Mouse (Mus musculus) embryonic facial prominence, embryonic 11.5 days (tissue): ENCODE data around the gene Mars. TPM values are rescaled to one million over a fixed set of nuclear protein-coding genes. Genes with fewer than 3 reads are reported as not detected.

Source experiments
- ATAC-seq: fragments of 200-750 bp; cut with Nextera tagmentation; replicated peaks from 2 replicates; pipeline ENCODE4 v1.8.0; 2017; ENCODE audit warnings: low read depth; ENCODE audit not compliant: insufficient number of reproducible peaks, low FRiP score, low TSS enrichment
- DNase-seq: peaks from one replicate; pipeline ENCODE4 v3.0.0-alpha.2; 2015; ENCODE audit warnings: low spot score
- H3K27ac ChIP-seq: fragments of 300-500 bp; sonication (generic); replicated peaks from 2 replicates; pipeline ENCODE4 v1.5.1; 2014; ENCODE audit warnings: mild to moderate bottlenecking, low read depth, low read length, control low read depth
- H3K27me3 ChIP-seq: fragments of 300-500 bp; sonication (generic); 2 replicates; pipeline ENCODE4 v1.6.1; 2014; ENCODE audit warnings: mild to moderate bottlenecking, low read length, moderate library complexity, mixed read lengths; ENCODE audit not compliant: control insufficient read depth, insufficient read depth
- H3K36me3 ChIP-seq: fragments of 300-500 bp; sonication (generic); replicated peaks from 2 replicates; pipeline ENCODE4 v1.6.1; 2014; ENCODE audit warnings: low read depth, mild to moderate bottlenecking, low read length, moderate library complexity, mixed read lengths; ENCODE audit not compliant: control insufficient read depth, insufficient read depth
- H3K4me1 ChIP-seq: fragments of 300-500 bp; sonication (generic); 2 replicates; pipeline ENCODE4 v1.6.1; 2014; ENCODE audit warnings: low read length, mixed read lengths; ENCODE audit not compliant: control insufficient read depth, insufficient read depth
- H3K4me2 ChIP-seq: fragments of 300-500 bp; sonication (generic); 2 replicates; pipeline ENCODE4 v1.6.1; 2014; ENCODE audit warnings: low read depth, mild to moderate bottlenecking, control low read depth, low read length, moderate library complexity
- H3K4me3 ChIP-seq: fragments of 300-500 bp; sonication (generic); 2 replicates; pipeline ENCODE4 v1.5.1; 2014; ENCODE audit warnings: low read depth, low read length, control low read depth
- H3K9ac ChIP-seq: fragments of 300-500 bp; sonication (generic); replicated peaks from 2 replicates; pipeline ENCODE4 v1.6.1; 2014; ENCODE audit warnings: mild to moderate bottlenecking, control low read depth, low read length
- H3K9me3 ChIP-seq: fragments of 300-500 bp; sonication (generic); replicated peaks from 2 replicates; pipeline ENCODE4 v1.6.1; 2016; ENCODE audit warnings: mild to moderate bottlenecking, low read length, inconsistent platforms, mixed read lengths; ENCODE audit not compliant: control insufficient read depth
- WGBS: fragments of 180-500 bp; shearing (Covaris S2); extraction: QIAGEN DNeasy Blood & Tissue Kit; methylation state at CpG from one replicate; pipeline ENCODE4 v1.1.7; 2014; 5-methylcytosine and 5-hydroxymethylcytosine counted together
- polyA plus RNA-seq: library from polyadenylated mRNA; unstranded; fragments of >200 nt; fragmentation: Nextera tagmentation; extraction: Ambion mirVana; gene quantifications from 2 replicates; pipeline ENCODE4 v1.2.1, GENCODE M21; 2014

The Mars gene
- polyA plus RNA-seq, 1 experiment from 2014 or later, result 179 TPM

DNA sequence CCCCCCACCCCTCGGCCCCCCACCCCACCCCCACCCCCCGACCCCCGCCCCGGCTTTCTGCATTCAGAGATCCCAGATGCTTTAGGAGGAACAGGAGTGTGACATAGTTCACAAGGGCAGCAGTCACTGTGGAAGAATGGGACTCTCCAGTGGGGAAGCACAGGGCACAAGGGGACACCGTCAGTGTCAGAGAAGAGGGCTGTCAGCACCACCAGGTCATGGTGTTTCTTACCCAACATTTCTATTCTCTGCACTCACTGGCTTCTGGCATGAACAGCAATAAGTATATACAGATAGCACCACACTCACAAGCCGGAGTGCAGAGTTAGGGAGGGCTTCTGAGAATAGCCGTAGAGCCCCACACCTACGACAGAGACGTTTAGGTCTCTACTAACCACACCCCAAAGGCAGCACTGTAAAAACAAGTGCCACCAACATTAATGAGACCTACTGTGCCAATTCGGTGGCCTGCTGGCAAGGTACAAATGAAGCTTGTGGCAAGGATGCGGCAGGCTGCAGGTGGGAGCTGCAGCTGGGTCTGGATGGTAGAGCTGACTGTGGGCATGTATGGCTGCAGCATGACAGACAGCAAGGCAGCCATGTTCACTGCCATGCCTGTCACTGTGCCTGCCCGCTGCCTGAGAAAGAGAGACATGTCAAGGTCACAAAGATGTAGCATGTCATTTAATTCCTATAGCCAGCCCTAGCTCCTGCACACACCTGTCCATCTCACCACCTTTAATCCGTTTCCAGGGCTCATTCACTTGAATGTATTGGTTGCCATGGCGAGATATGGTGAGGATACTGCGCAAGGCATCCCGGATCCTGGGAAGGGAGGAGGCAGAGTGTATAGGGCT, 14.3 kb downstream of the Mars start:
- H3K9ac ChIP-seq, result no peak overlapping the region
- no peak overlapping the region for H3K4me3 ChIP-seq
- H3K9me3 ChIP-seq, result no peaks in the 10 kb centered on the region
- DNase-seq (no peak), ATAC-seq (no peak)
- H3K36me3 ChIP-seq, result peaks cover 32% of the 10 kb centered on the region
- H3K27ac ChIP-seq, result no peak overlapping the region
- 90% methylated on average over 16 of the region's 16 CpGs for WGBS
- no peaks in the 10 kb centered on the region for H3K27me3 ChIP-seq
- H3K4me1 ChIP-seq, result no peaks in the 10 kb centered on the region
- no peak overlapping the region for H3K4me2 ChIP-seq

DNA sequence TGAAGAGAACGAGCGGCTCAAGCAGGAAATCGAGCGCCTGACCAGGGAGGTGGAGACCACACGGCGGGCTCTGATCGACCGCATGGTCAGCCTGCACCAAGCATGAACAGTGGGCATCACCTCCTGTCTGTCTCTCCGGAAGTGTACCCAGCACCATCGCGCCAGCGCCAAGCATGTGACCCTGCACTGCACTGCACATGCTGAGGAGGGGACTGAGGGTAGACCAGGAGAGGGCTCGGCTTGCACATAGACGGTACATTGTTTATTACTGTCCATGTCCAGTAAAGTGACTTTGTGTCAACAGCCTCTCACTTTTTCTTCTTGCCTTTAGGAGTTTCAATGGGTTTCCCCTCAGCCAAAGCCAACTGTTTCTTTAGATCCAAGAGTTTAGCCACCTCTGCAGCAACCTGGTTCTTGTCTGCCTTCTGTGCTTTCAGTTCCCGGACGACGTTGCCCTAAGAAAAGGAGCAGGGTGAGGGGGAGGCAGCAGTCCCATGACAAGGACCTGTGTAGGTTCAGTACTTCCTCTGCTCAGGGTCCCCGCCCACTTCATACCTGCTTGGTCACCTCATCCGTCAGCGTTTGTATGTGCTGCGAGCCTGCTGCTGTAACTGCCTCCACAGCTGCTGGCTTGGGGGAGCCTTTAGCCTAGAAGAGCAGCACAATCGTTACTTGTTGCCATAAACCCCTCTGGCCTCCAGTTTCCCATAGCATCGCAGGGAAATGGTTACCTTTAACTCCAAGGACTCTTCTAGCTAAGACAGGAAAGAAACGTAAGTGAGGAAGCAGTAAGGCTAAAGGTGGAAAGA, 15.4 kb downstream of the Mars start:
- no peaks in the 10 kb centered on the region for H3K9me3 ChIP-seq
- no peak overlapping the region for H3K9ac ChIP-seq
- DNase-seq (no peak), ATAC-seq (no peak)
- H3K27me3 ChIP-seq, result no peaks in the 10 kb centered on the region
- H3K4me3 ChIP-seq, result no peak overlapping the region
- H3K4me1 ChIP-seq, result no peaks in the 10 kb centered on the region
- no peak overlapping the region for H3K4me2 ChIP-seq
- peaks cover 29% of the 10 kb centered on the region for H3K36me3 ChIP-seq
- WGBS, result 93% methylated on average over 24 of the region's 24 CpGs
- no peak overlapping the region for H3K27ac ChIP-seq

DNA sequence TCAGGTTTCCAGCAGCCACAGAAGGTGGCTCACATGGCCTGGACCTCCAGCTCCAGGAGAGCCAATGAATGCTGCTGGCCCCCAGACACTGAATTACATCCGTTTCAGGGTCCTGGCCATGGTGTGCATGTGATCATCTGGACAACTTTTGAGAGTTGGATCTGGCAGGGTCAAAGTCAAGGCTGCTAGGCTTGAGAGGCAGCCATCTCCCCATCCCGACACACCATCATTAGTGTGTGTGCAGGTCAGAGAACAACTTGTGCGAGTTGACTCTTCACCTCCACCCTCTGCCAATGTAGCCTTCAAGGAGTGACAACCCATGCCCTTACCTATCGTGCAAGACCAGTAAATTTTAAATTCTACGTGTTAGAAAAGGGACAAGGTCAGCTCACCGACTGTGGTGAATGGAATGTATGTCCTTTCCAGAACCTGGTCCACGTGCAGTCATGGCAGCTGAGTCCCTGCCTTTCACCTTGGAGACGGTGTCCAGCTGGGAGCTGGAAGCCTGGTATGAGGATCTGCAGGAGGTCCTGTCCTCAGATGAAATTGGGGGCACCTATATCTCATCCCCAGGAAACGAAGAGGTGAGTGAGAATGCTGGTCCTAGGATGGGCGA, 16.6 kb downstream of the Mars start:
- no peak overlapping the region for H3K4me3 ChIP-seq
- no peaks in the 10 kb centered on the region for H3K9me3 ChIP-seq
- H3K27ac ChIP-seq, result no peak overlapping the region
- WGBS, result 91% methylated on average over 10 of the region's 10 CpGs
- no peak overlapping the region for H3K4me2 ChIP-seq
- no peak for DNase-seq
- no peaks in the 10 kb centered on the region for H3K4me1 ChIP-seq
- ATAC-seq, result no peak
- no peaks in the 10 kb centered on the region for H3K27me3 ChIP-seq
- no peak overlapping the region for H3K9ac ChIP-seq
- peaks cover 29% of the 10 kb centered on the region for H3K36me3 ChIP-seq

DNA sequence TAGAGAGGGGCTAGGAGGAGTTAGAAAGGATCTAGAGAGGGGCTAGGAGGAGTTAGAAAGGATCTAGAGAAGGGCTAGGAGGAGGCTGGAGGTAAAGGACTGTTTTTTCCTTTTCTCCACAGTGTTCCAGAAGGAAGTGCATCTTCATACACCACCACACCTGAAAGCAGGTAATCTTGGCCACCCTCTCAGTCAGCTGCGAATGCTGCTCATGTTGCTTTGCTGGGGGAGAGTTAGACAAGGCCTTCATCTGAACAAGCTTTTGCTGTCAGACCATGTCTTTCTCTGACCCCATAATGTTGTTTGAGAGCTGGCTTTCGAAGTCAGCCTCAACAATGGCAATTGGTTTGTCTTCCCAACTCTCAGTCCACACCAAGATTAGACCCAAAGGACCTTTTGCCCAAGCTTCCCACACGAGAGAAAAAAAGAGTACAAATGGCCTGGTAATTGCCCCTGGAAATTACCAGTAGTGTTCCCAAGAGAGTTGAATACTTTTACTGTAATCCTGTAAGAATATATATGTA, 17.9 kb downstream of the Mars start:
- Histone ChIP-seq H3K36me3 (peaks cover 29% of the 10 kb centered on the region), H3K4me2 (no peak overlapping the region), H3K4me3 (no peak overlapping the region), H3K9ac (no peak overlapping the region), H3K9me3 (no peaks in the 10 kb centered on the region), H3K27ac (no peak overlapping the region), H3K4me1 (no peaks in the 10 kb centered on the region; the same call in 1 of the 2 replicates), H3K27me3 (no peaks in the 10 kb centered on the region)
- DNase-seq (no peak), ATAC-seq (no peak)
- WGBS, result 86% methylated on average over 3 of the region's 3 CpGs

DNA sequence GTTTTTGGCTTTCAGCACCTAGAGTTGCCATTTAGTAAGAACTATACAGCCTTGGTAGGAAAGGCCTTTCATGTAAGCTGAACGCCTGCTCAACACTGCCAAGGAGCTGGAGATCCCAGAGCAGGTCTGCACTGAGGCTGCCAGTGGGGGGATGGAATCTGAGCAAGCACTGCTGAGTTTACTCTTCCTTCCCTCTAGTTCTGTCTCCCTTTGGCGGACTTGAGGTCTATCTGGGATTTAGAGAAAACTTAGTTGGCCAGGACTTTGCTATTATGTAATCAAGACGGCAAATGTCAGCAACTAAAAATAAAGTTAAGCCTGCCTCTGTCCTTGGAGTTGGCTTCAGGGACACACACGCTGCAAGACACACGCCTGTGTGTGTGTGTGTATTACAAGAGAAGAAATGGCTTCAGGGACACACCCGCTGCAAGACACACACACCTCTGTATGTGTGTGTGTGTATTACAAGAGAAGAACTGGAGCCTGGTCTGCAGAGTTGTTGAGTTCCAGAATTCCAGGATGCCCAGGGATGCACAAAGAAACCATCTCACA, 18.5 kb downstream of the Mars start:
- ATAC-seq (no peak), DNase-seq (no peak)
- Histone ChIP-seq H3K4me2 (no peak overlapping the region), H3K9me3 (no peaks in the 10 kb centered on the region), H3K4me1 (no peaks in the 10 kb centered on the region; the same call in 1 of the 2 replicates), H3K4me3 (no peak overlapping the region), H3K36me3 (peaks cover 29% of the 10 kb centered on the region), H3K27ac (no peak overlapping the region), H3K9ac (no peak overlapping the region), H3K27me3 (no peaks in the 10 kb centered on the region)
- 86% methylated on average over 6 of the region's 6 CpGs for WGBS

DNA sequence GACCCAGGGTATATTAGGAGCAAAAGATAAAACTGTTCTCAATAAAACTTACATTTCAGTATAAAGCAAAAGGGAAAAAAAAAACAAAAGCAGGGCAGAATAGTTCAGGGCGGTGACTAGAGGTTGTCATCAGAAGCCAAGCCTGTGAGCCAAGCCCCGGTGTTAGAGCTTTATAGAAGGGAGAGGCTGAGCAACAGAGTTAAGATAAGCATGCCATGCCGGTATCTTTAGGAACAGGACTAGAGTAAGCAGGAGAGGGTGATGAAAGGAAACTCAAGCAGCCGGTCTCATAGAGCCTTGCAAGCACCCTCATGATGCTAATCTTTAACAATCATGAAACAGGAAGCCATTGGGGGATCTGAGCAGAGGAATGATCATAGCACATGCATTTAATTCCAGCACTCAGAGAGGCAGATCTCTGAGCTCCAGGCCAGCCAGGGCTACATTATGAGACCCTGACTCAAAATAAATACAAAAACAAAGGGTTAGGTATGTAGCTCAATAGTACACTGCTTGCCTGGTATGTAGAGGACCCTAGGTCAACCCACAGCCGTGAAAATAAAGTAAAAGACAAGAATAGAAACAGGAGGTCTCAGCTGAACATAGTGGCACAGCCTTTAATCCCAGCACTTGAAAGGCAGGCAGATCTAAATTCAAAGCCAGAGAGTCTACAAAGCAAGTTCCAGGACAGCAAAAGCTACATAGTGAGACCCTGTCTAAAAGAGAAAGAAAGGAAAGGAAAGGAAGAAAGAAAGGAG, 19.5 kb downstream of the Mars start:
- H3K4me1 ChIP-seq, result peaks cover 5% of the 10 kb centered on the region

More for the DNA sequence above, 19.5 kb downstream of the Mars start:
- Histone ChIP-seq H3K27ac (no peak overlapping the region), H3K27me3 (no peaks in the 10 kb centered on the region), H3K4me2 (peak overlapping the region; percentile 72), H3K36me3 (peaks cover 23% of the 10 kb centered on the region), H3K9me3 (no peaks in the 10 kb centered on the region), H3K4me3 (peak overlapping the region; percentile 55), H3K9ac (peak overlapping the region; percentile 71)
- DNase-seq (no peak), ATAC-seq (no peak)
- 52% methylated on average over 5 of the region's 5 CpGs for WGBS
